Mouse (Mus musculus) megakaryocyte, embryonic 14.5 days (primary cell): ENCODE measurements around the gene Grem1. TPM values are rescaled to one million over a fixed set of nuclear protein-coding genes. Genes with fewer than 3 reads are reported as not detected.

Experiments
- H3K27me3 ChIP-seq: replicated peaks from 2 replicates; pipeline ENCODE3; 2012; ENCODE audit warnings: inconsistent platforms
- H3K36me3 ChIP-seq: replicated peaks from 2 replicates; pipeline ENCODE3; 2012; ENCODE audit warnings: low read length, inconsistent platforms, mixed read lengths
- H3K4me1 ChIP-seq: 2 replicates; pipeline ENCODE4 v1.6.1; 2012; ENCODE audit warnings: inconsistent platforms
- H3K4me3 ChIP-seq: replicated peaks from 2 replicates; pipeline ENCODE3; 2012; ENCODE audit warnings: moderate library complexity, mild to moderate bottlenecking, inconsistent platforms
- H3K9me3 ChIP-seq: 2 replicates; pipeline ENCODE4 v1.6.1; 2012; ENCODE audit warnings: inconsistent platforms
- FLI1 ChIP-seq: IDR thresholded peaks from 2 replicates; pipeline ENCODE4 v1.6.1; 2012; ENCODE audit warnings: low read length, inconsistent platforms, mixed read lengths
- GATA1 ChIP-seq: IDR thresholded peaks from 3 replicates; pipeline ENCODE4 v1.6.1; 2012; ENCODE audit warnings: mixed read lengths, low read length, inconsistent platforms, borderline replicate concordance
- polyA plus RNA-seq: library from polyadenylated mRNA; stranded (reverse); fragments of >175 nt; gene quantifications from 2 replicates; pipeline ENCODE4 v1.2.3, GENCODE M21; 2012; ENCODE audit warnings: low replicate concordance; ENCODE audit not compliant: insufficient read depth

The Grem1 gene
- polyA plus RNA-seq, 1 experiment: 0.12 TPM

GRCm38 (mm10) chr2:113696222-113696621 lies 62.2 kb downstream of the Grem1 start:
- Histone ChIP-seq H3K27me3 (no peaks in the 10 kb centered on the region), H3K36me3 (no peaks in the 10 kb centered on the region), H3K4me3 (no peak overlapping the region), H3K4me1 (no peaks in the 10 kb centered on the region), H3K9me3 (no peaks in the 10 kb centered on the region)
- no peak for TF ChIP-seq GATA1
- TF ChIP-seq FLI1: no peak

Other genes starting within 250 kb of the Grem1 start
- gene Scg5, start 70.5 kb upstream of the Grem1 start, polyA plus RNA-seq: not detected in 2 replicates
- 3.6 and 4.6 TPM in 2 replicates for gene Arhgap11a, start 90.0 kb upstream of the Grem1 start, polyA plus RNA-seq